Mouse (Mus musculus) pancreas, adult 10 weeks (tissue): ENCODE measurements around the gene Esp3. TPM values are rescaled to one million over a fixed set of nuclear protein-coding genes. Genes with fewer than 3 reads are reported as not detected.

Source experiments
- polyA plus RNA-seq: library from polyadenylated mRNA; stranded (reverse); fragments of 350-450 nt; fragmentation: Illumina TruSeq; extraction: RNeasy Lipid Tissue Mini Kit (QIAGEN cat#74804); gene quantifications from one replicate; pipeline ENCODE4 v1.2.3, GENCODE M21; 2015; ENCODE audit warnings: low read depth, low replicate concordance; ENCODE audit not compliant: insufficient read depth

Esp3 gene
- polyA plus RNA-seq, result not detected

GRCm38 (mm10) chr17:40631775-40632174, at the start of gene Esp3:
Esp3 (plus strand) TSS chr17:40632075.

GRCm38 (mm10) chr17:40598294-40598693, 33.6 kb upstream of the Esp3 start, which contains the start of gene Esp4:
Esp4 (plus strand) TSS chr17:40598594.

Other genes starting within 250 kb of the Esp3 start
- gene Esp8, start 112.1 kb upstream of the Esp3 start, polyA plus RNA-seq, result not detected
- not detected for gene Esp6, start 70.6 kb upstream of the Esp3 start, polyA plus RNA-seq
- gene Esp4, start 33.5 kb upstream of the Esp3 start, polyA plus RNA-seq, result not detected
- gene Esp1, start 95.0 kb downstream of the Esp3 start, polyA plus RNA-seq, result not detected
- gene Crisp2, start 174.9 kb downstream of the Esp3 start, polyA plus RNA-seq, result not detected
- gene Rhag, start 179.1 kb downstream of the Esp3 start, polyA plus RNA-seq, result not detected
- gene 9130008F23Rik, start 248.5 kb downstream of the Esp3 start, polyA plus RNA-seq, result 1.0 TPM